Mouse (Mus musculus) heart, adult 2 months (tissue): ENCODE measurements at regions not wholly inside any gene's neighbourhood (a gene's known extent, or its start where the extent isn't known, plus 50 kb on each side); places are given as distances from the start of the nearest gene placed in this dataset.

Experiments used
- CTCF ChIP-seq: fragments of 200-600 bp; IDR thresholded peaks from 2 replicates; pipeline ENCODE4 v1.8.1; 2022; ENCODE audit warnings: antibody characterized with exemption, mild to moderate bottlenecking, moderate library complexity
- POLR2A ChIP-seq: fragments of 200-500 bp; IDR thresholded peaks from 2 replicates; pipeline ENCODE4 v1.6.1; 2011; ENCODE audit warnings: mild to moderate bottlenecking, low read depth, low read length, control low read depth; ENCODE audit not compliant: insufficient read depth

DNA sequence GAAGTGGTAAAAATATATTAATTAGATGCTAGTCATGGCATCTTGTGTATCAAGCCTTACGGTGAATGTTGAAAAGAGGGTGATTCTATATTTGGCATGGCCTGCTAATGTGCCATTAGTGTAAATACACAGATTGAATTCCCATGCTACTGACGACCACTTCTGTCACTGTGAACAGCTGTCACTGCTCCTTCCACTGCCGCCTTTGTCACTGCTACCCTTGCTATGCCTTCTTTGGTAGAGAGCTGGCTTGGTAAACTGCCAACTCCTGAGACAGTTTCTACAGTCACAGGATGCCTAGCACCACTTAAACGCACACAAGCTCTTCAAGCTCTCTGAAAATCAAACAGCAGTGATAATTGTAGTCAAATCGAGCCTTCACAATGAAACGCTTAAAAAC is 184.1 kb upstream of the Veph1 start:
- TF ChIP-seq CTCF (no peak), POLR2A (no peak)
